Mouse (Mus musculus) liver, postnatal 0 days (tissue): ENCODE measurements at regions not wholly inside any gene's neighbourhood (a gene's known extent, or its start where the extent isn't known, plus 50 kb on each side); places are given as distances from the start of the nearest gene placed in this dataset.

ENCODE experiments used
- CTCF ChIP-seq: sonication (generic); IDR thresholded peaks from 2 replicates; pipeline ENCODE4 v1.5.1; 2016; ENCODE audit warnings: antibody characterized with exemption, low read depth
- EP300 ChIP-seq: IDR thresholded peaks from 2 replicates; pipeline ENCODE4 v1.6.1; 2016; ENCODE audit warnings: antibody characterized with exemption, low read depth, mild to moderate bottlenecking

DNA sequence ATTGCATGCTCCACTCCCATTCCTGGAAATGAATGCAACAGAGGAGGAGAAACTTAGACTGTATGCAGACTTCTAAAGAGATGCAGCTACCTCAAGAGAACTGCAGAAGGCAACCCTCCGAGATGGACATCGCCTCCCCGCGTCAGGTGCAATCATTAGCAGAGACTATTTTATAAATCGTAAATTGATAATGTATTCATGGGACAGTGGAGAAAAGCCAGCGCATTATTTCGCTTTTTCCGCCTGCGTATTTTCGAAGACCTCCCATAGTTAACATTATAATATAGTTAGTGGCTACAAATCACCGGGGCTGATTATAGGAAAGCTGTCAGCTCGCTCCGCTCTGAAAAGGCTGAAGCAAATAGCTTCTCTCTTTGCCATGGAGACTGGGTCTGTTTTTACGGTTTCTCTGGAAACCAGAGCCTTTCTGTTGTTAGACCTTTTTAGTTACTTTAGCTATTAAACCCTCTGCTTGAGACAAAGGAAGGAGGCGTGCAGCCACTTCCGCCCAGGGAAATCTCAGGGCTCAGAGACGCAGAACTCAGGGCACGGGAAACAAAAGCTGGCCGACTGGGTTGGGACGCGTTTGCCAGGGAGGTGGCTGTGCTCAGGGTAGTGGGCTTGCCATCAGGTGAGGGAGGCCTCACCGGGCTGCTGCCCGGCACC is 113.0 kb upstream of the A230072I06Rik start:
- TF ChIP-seq CTCF (no peak), EP300 (no peak)
